Mouse (Mus musculus): ENCODE measurements at regions not wholly inside any gene's neighbourhood (a gene's known extent, or its start where the extent isn't known, plus 50 kb on each side); places are given as distances from the start of the nearest gene placed in this dataset.

DNA sequence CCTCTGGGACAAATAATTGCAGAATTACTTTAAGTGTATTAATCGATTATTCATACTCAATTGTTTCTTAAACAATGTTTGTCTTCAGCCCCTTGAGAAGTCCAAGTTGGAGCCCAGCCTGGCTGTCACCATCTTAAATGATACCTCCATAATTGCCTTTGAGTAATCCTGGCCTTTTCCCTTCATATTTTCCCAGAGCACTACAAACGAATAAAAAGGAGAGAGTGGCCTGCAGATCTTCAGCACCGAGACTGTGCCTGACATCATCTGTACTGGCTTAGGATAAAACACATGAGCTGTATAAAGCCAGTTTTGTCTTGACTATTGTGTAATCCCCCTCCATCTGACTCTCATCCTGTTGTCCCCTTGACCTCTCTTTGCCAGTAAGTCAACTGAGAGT lies 197.7 kb upstream of the Lrig3 start:
- TF ChIP-seq CTCF (IDR thresholded peaks at IDR 0.05; ENCODE audit: control insufficient read depth, insufficient read depth, insufficient read length): no peak
- no peak for TF ChIP-seq MAX (IDR thresholded peaks at IDR 0.05)
- TF ChIP-seq FOSL1 (IDR thresholded peaks at IDR 0.05; ENCODE audit: insufficient read depth, low read length, poor library complexity, severe bottlenecking): no peak
- TF ChIP-seq USF1 (IDR thresholded peaks at IDR 0.05; ENCODE audit: low read depth): no peak
- TF ChIP-seq CEBPB (IDR thresholded peaks at IDR 0.05; ENCODE audit: low read depth): no peak
- TF ChIP-seq MYOD1 (IDR thresholded peaks at IDR 0.05; ENCODE audit: control insufficient read depth, insufficient read length, low read depth): no peak
- no peak for TF ChIP-seq MYOG (IDR thresholded peaks at IDR 0.05; ENCODE audit: control insufficient read depth, extremely low read depth, insufficient read length)

All from C2C12 (cell line).